Mouse (Mus musculus): ENCODE results near the gene Olfr382.
"Not testable (repeated sequence)": the region's sequence is repeated elsewhere in the genome, so short reads cannot be mapped to it uniquely, and the experiment has no call there.

Gene Olfr382

GRCm38 (mm10) chr11:73517097-73517496 lies at the start of gene Olfr382:
Gene Olfr382, minus strand, starts transcription at chr11:73517197.
- no peak for DNase-seq (ENCODE audit: extremely low spot score, low spot score)

- not testable (repeated sequence) for DNase-seq (ENCODE audit: extremely low spot score, low spot score)
These were observed 12.0 kb upstream of the Olfr382 start for GRCm38 (mm10) chr11:73528971-73529370.

GRCm38 (mm10) chr11:73491503-73491902 lies 25.5 kb downstream of the Olfr382 start, which contains the start of gene Olfr381:
Gene Olfr381, minus strand, starts transcription at chr11:73491603.
- DNase-seq (ENCODE audit: extremely low spot score, low spot score) = no peak

Data from neural tube, embryonic 10.5 days (tissue).